Mouse (Mus musculus) heart, postnatal 36 days (tissue): ENCODE data around the gene Smyd3. TPM values are rescaled to one million over a fixed set of nuclear protein-coding genes. Genes with fewer than 3 reads are reported as not detected.

Experiments used
- DNase-seq, 2 experiments: peaks; one replicate each; pipeline ENCODE4 v3.0.0; 2021 to 2022
- intact Hi-C: fragments of 180-260 bp; cut with DNase I; formaldehyde crosslinking; loops from one replicate; pipeline ENCODE4 v1.15.1; 2025
- total RNA-seq, 2 experiments: library from RNA; stranded (reverse); gene quantifications; 2 replicates each; pipeline ENCODE4 v1.2.3; 2021

The Smyd3 gene
- total RNA-seq, 2 experiments from 2014 or later = 6.9 to 7.2 TPM

DNA sequence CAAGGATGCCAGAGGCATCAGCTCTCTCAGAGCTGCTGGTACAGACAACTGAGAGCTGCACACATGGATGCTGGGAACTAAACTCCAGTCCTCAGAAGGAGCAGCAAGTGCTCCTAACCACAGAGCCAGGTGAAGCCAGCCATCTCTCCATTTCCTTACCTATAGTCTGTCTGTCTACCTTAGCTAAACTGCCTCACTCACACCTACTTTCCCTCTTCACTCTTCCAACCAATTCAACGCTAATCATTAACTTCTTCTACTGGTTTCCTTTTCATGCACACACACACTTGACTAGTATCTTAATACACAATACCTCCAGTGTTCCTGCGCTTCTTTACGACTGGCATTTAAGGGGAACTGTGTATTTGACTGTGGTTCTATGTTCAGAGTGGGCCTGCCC, 22.0 kb upstream of the Smyd3 start:
- no peak for DNase-seq
- intact Hi-C loops = loop anchor here (5.0 to 10.0 kb wide), 2 partner anchors 33 to 265 kb away; partner anchors contain the start of genes Ahctf1 and Gm10518

DNA sequence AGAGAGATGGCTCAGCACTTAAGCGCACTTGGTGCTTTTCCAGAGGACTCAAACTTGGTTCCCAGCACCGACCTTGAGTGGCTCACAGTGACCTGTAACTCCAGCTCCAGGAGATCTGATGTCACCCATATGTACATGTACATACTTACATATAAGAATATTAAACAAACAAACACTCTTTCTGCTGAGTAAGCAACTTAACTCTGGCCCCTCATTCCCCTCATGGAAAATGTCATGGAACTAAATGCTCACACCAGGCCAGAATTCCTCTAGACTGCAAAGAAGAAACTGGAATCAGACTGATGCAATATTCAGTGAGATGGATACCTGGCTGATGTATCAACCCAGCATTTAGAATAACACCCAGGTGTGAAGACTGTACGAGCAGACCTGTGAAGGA, 21.2 kb upstream of the Smyd3 start:
- intact Hi-C loops = no loop called here
- DNase-seq = no peak

DNA sequence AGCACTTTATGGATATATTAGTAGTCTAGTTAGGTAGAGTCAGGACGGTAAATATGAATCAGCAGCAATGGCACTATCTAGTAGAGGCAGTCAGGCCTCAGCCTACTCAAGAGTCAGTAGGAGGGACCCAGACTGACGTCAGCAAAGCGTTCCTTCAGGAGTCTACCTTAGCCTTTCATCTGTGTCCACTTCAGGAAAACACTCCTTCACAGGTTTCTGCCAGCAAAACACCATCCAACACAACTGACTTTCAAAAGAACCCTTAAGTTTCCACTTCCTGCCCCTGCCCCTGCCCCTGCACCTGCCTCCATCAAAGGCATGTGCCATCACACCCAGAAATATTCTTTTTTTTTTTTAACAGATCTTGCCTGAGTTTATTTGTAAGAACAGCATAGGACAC, 2.1 kb upstream of the Smyd3 start:
- no peak for DNase-seq
- intact Hi-C loops = no loop called here

DNA sequence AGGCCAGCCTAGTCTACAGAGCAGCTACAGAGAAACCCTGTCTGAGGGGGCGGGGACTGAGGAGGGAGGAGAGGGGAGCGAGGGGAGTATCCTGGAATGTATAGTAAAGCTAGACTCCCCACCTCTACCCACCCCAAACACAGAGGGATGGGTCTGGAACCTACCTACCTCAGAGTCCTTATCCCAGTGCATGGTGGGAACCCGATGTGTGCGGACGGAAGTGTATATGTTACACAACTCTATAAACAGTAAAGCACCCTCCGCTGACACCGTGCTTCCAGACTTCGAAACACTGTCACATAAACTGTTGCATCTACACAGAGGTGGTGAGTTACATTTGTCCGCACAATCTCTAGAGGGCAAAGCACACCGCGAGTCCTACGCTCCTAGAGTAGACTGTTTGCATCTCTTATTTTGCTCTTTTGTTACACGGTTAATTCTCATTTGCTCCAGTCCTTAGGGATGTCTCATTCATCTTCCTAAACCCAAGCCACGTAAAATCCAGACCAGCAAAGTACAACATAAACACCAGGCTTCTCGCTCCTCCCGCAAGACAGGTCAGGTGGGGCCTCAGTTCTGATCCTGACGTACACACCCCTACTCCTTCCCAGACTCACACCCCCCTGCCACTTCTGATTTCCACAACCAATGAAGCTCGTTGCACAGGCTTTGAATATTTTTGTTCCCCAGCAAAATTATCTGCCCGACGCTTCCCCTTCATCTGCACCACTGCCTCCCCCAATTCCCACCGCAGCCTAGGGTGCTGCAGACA, 714 bp downstream of the Smyd3 start:
- intact Hi-C loops = no loop called here
- DNase-seq = no peak

DNA sequence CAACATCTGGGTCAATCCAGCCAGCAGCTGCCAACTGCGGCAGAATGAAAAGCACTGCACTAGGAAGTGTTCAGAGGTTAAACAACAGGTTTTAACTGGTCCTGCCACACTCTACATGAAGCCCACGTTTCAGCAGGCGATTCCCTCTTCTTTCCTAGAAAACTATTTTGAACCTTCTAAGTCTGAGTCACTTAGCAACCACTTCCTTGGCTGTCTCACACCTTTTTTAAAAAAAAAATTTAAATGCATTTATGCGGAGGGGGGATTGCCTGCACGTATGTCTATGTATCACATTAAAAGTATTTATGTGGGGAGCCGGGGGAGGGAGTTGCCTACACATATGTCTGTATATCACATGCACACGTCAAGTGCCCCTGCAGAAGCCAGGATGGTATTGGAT, 5.9 kb downstream of the Smyd3 start:
- intact Hi-C loops = no loop called here

DNA sequence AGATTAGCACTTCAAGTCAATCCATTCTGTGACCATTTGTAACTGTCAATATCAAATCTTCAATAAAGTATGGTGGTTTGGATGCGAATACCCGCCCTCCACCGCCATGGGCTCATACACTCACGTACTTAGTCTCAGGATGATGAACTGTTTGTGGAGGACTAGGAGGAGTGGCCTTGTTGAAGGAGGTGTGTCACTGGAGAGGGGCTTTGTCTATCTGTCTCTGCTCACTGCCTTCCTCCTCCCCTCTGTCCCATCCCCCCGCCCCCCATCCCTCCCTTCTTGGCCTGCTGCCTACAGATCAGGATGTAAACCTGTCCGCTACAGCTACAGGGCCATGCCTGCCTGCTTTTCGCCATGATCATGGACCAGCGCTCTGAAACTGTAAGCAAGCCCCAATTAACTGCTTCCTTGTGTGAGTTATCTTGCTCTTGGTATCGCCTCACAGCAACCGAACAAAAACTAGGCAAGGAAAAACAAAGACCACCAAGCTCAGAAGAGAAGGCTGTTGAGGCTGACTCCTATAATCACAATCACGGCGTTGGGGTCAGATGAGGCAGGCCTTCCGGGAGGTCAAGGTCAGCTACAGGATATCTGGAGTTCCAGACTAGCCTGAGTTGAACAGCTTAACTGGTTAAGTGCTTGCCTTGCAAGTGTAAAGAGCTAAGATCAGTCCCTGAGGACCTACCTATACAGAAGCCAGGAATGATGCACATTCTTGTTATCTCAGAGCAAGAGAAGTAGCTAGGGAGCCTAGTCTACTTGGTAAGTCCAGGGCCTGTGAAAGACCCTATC, 7.1 kb downstream of the Smyd3 start:
- intact Hi-C loops = no loop called here
- no peak for DNase-seq

More for the DNA sequence above, 5.9 kb downstream of the Smyd3 start:
- no peak for DNase-seq

DNA sequence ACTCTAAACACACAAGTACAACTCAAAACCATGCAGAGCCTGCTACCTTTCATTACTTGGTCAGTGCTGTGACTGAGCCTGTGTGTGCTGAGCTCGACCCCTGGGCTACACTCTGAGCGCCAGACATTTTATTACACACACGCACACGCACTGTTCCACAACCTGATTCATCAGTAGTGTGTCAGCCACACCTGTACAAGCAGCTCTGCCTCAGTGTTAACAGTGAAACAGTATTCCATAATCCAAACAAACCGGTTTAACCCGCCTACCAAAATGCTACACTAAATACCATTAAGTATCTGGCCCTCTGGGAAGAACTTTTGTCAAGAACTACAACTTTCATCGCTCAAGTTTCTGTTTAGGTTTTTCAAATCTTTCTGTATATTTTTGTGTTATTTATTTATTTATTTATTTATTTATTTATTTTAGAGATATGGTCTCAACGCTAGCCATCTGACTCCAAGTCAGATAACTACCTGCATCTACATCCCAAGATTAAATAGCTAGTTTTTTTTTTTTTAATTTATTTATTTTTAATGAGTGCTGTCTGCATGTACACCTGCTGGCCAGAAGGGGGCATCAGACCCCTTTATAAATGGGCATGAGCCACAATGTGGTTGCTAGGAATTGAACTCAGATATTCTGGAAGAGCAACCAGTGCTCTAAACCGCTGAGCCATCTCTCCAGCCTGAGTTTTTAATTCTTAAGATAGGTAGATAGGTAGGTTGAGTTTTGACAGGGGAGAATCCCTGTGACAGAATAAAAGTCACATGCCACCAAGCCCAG, 11.1 kb downstream of the Smyd3 start:
- intact Hi-C loops = loop anchor here (2.0 to 5.0 kb wide), 2 partner anchors 36 to 228 kb away; no protein-coding TSS in a partner anchor
- peak; percentile 23 to 26 for DNase-seq

DNA sequence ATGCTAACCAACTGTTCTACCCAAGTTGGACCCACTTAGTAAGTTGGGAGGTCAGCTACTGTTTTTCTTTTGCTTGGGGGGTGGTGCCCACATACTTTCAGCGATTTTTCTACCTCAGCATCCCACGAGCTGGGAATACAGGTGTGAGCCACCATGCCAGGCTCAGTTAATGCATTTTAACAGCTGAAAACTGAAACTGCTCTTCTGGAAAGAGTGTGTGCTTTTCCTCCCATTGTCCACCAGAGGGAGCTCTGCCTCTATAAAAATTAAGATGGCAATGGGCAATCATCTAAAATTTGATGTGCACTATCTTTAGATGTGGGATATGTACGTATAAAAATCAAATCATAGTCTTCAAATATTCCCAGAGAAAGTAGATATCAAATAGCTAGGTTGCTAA, 15.3 kb downstream of the Smyd3 start:
- DNase-seq = no peak

DNA sequence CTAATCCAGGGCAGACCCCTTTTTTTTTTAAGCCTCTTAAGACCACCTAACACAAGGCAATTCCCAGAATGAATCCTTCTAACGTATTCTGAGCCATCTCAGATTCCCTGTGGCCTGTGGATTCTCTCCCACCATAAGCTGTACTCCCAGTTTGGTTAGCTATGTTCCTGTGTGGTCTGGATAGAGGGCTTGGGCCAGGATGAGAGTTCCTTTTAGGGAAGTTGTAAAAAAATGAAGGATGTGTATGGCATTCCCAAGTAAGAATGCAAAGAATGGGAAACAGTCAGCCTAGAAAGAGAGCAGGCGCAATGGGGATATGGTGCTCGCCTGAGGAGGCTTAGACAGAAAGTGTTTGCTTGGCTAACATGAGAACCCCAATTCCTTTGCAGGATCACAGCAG, 18.6 kb downstream of the Smyd3 start:
- no peak for DNase-seq
- intact Hi-C loops = no loop called here

More for the DNA sequence above, 15.3 kb downstream of the Smyd3 start:
- intact Hi-C loops = no loop called here

DNA sequence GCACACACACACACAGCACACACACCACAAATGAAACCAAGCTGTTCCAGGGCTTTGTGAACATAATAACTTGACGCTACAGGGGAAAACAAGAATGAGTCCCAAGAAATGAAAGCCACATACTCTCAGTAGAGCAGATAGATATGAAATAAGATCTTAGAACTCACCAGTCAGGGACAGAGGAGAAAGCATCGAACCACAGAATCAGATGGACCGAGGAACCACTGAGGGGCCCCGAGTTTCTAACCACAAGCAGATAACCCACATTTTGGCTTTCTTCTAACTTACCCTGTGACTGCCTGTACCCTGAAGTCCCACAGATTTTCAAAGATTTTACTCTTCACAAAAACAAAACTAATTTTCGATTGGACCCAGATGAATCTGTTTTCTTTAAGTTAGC, 24.9 kb downstream of the Smyd3 start:
- DNase-seq = no peak
- intact Hi-C loops = no loop called here

DNA sequence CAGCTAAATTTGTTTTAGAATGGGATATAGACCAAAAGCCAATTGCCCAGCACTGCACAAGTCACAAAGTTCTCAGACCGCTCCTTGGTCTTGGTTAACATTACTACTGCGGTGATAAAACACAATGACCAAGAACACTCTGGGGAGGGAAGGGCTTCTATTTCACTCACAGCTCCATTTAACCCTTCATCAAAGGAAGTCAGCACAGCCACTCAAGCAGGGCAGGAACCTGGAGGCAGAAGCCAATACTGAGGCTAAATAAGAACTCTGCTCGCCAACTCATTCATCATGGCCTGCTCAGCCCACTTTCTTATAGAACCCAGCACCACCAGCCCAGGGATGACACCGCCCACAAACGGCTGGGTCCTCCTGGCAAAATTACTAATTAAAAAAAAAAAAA, 29.3 kb downstream of the Smyd3 start:
- no peak for DNase-seq
- intact Hi-C loops = loop anchor here (10.0 kb wide), 1 partner anchor 774 kb away; no protein-coding TSS in a partner anchor

DNA sequence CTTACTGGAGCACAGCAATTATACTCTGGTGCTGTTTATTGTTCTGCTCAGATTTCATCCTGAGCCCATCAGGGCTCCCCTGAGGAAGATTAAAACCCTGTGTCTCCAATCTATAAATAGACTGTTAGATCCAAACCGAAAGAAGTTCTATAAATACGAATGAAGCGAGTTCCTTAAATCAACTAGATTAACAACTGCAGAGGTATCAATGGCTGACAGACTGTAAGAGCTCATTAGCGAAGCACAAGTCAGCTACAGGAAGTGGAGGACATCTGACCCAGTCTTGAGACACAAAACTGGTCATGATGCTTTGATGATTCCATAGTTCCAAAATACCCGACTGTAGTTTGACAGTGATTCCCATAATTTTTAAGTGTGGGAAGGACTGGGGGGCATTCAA, 29.9 kb downstream of the Smyd3 start:
- intact Hi-C loops = loop anchor here (10.0 kb wide), 1 partner anchor 773 kb away; no protein-coding TSS in a partner anchor
- DNase-seq = no peak

DNA sequence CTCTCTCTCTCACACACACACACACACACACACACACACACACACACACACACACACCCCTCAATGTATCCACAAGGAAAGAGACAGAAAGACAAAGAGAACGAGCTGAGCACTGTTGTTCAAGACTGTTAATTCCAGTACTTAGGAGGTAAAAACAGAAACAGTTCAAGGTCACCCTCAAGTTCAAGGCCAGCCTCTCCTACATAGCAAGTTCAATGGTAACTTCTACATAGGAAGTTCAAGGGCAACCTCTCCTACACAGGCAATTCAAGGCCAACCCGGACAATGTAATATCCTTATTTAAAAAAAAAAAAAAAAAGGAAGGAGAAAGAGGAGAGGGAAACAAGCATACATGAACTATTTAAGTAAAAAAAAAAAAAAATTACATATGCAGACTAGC, 30.6 kb downstream of the Smyd3 start:
- DNase-seq = no peak
- intact Hi-C loops = loop anchor here (10.0 kb wide), 1 partner anchor 772 kb away; no protein-coding TSS in a partner anchor

DNA sequence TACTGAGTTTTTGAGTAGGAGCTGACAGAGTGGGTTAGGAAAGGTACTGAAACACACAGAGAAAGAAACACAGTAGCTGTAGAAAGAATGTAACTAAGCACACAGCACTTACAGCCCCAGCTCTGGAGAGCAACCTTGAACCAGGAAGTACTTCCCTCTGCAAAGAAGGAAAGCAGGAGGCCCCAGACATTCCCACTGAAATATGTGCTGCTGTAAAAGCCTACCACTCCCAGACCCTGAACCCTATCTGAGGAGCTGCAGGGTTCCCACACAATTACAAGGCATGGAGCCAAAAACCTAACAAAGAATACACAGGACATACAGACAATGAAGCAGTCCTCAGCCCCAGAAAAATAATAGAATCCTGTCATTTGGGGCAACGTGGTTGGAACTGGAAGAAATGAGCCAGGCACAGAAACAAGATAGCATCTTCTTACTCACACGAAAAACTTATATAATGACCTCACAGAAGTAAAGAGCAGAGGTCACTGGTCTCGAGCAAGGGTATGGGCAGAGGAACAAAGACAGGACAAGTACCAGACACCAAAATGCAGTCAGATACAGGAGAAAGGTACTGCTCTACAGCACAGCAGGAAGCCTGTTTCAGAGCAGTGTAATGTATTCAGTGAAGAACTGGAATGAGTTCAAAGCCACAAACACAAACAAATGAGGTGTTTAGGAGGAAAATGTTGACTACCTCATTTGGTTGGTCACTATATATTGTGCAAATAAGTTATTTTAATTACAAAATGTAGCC, 31.9 kb downstream of the Smyd3 start:
- intact Hi-C loops = loop anchor here (10.0 kb wide), 1 partner anchor 771 kb away; no protein-coding TSS in a partner anchor
- no peak for DNase-seq

DNA sequence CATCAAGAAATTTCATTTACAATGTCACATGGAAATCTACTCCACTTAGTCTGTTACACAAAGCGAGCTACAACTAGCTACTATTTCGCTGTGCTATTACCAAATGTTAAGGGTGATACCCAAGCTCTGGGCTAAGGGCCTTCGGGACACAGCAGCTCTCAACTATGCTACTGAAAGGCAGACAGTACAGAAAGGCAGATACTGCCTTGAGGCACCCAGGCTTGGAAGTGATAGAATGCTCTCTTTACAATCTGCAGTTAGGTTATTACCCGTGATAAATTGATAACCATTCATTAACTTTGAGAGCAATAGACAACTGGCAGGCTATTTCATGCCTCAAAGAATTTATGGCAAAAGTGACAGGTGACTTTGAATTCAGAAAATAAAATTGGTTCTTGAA, 37.0 kb downstream of the Smyd3 start:
- DNase-seq = no peak
- intact Hi-C loops = loop anchor here (10.0 kb wide), 1 partner anchor 766 kb away; no protein-coding TSS in a partner anchor

DNA sequence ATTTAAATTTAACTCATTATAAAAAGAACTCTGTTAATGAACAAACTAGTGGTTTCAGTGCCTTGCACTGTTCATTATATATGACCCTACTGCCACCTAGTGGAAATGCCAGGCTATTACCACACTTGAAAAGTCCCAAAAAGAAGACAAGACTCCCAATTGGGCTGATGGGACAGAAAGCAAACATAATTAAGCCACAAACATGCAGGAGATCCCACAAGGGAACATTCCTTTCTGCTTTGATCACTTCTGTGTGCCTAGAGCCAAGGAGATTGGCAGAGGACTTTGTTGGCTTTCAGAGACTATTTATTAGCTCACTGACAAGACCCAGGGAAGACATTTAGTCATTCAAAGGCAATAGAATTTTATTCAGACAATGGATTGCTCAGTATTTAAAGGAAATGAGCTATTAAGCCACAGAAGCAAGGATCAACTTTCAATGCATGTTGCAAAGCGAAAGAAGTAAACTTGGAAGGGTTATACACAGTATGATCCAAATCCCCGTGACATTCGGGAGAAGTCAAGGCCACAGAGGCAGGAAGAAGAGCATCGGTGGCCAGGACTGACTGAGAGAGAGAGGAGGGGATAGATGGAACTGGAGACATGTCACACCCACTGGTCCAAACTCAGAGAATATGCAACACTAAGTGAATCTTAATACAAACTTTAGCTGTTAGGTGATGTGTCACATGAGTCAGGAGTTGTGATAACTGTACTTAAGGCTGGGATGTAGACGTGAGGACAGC, 40.5 kb downstream of the Smyd3 start:
- peak; percentile 38 to 50 for DNase-seq
- intact Hi-C loops = loop anchor here (1.0 to 5.0 kb wide), 4 partner anchors 165 to 950 kb away; no protein-coding TSS in a partner anchor

DNA sequence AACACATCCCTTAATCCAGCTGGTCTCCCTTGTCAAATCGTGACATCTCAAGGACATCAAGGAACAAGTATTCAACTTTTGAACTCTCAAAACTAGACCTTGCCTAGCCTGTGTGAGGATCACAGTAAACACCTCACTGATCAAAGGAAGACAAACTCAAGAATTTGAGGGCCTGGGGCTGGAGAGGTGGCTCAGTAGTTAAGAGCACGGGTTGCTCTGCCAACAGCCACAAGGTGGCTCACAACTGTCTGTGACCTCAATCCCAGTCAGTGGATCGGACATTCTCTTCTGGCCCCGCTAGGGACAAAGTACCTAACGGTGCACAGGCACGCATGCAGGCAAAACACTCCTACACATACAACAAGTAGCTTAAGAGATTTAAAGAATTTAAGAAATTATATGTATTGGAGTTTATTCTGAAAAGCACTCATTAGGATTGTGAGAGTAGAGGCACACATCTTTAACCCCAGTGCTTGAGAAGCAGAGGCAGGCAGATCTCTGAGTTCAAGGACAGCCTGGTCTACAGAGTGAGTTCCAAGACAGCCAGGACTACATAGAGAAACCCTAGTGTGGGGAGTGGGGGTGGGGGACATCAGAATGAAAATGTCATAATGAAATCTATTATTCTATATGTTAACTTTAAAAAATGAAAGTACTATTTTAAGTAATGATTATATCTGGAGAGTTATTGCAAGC, 41.2 kb downstream of the Smyd3 start:
- DNase-seq = no peak
- intact Hi-C loops = loop anchor here (1.0 to 5.0 kb wide), 4 partner anchors 164 to 949 kb away; no protein-coding TSS in a partner anchor

DNA sequence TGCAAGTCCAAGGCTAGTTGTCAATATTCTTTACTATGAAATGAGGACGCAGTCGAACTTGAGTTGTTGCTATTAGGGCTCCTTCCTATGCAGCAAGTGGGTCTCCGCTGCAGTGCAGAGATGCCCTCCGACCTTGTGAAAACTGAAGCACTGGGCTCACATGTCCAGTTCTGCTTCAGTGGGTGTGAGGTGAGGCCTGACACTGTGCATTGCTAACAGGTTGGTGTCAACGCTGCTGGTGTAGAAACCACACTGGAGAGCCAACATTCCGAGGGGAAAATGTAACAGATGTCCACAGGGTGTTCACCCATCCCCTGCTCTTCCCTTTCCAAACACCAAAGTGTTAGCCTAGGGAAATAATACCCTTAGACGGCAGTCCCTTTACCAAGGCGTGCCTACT, 43.1 kb downstream of the Smyd3 start:
- DNase-seq = no peak
- intact Hi-C loops = loop anchor here (5.0 kb wide), 1 partner anchor 332 kb away; no protein-coding TSS in a partner anchor
